Mouse (Mus musculus): ENCODE data around the gene Ctnna3.
A peak's percentile ranks its signal among the peaks of the same experiment; 100 is the strongest.
"Not testable (repeated sequence)": the region's sequence is repeated elsewhere in the genome, so short reads cannot be mapped to it uniquely, and the experiment has no call there.

The Ctnna3 gene

GRCm38 (mm10) chr10:64489471-64489870 is 1059.6 kb downstream of the Ctnna3 start:
- peak; percentile 47 for DNase-seq (ENCODE audit: low read depth, low spot score)

- DNase-seq (ENCODE audit: low read depth, low spot score) = peak; percentile 44
Measured at GRCm38 (mm10) chr10:64543647-64544046, 1113.7 kb downstream of the Ctnna3 start.

- DNase-seq (ENCODE audit: low read depth, low spot score) = no peak
Measured at GRCm38 (mm10) chr10:64544389-64544788, 1114.5 kb downstream of the Ctnna3 start.

GRCm38 (mm10) chr10:64571311-64571710 is 1141.4 kb downstream of the Ctnna3 start:
- no peak for DNase-seq (ENCODE audit: low read depth, low spot score)

- peak; percentile 87 for DNase-seq (ENCODE audit: low read depth, low spot score)
Measured at GRCm38 (mm10) chr10:64588116-64588515, 1158.2 kb downstream of the Ctnna3 start.

GRCm38 (mm10) chr10:64636760-64637159 is 1206.9 kb downstream of the Ctnna3 start:
- DNase-seq (ENCODE audit: low read depth, low spot score) = no peak

GRCm38 (mm10) chr10:64639061-64639460 is 1209.2 kb downstream of the Ctnna3 start:
- no peak for DNase-seq (ENCODE audit: low read depth, low spot score)

- DNase-seq (ENCODE audit: low read depth, low spot score) = no peak
Measured at GRCm38 (mm10) chr10:64641093-64641492, 1211.2 kb downstream of the Ctnna3 start.

- DNase-seq (ENCODE audit: low read depth, low spot score) = peak; percentile 24
Measured at GRCm38 (mm10) chr10:64641576-64641975, 1211.7 kb downstream of the Ctnna3 start.

- no peak for DNase-seq (ENCODE audit: low read depth, low spot score)
Measured at GRCm38 (mm10) chr10:64643976-64644375, 1214.1 kb downstream of the Ctnna3 start.

- no peak for DNase-seq (ENCODE audit: low read depth, low spot score)
Measured at GRCm38 (mm10) chr10:64661190-64661589, 1231.3 kb downstream of the Ctnna3 start.

GRCm38 (mm10) chr10:64671469-64671868 is 1241.6 kb downstream of the Ctnna3 start:
- DNase-seq (ENCODE audit: low read depth, low spot score) = no peak

GRCm38 (mm10) chr10:64675796-64676195 is 1245.9 kb downstream of the Ctnna3 start:
- peak; percentile 33 for DNase-seq (ENCODE audit: low read depth, low spot score)

- DNase-seq (ENCODE audit: low read depth, low spot score) = no peak
Measured at GRCm38 (mm10) chr10:64710017-64710416, 1280.1 kb downstream of the Ctnna3 start.

GRCm38 (mm10) chr10:64718036-64718435 is 1288.1 kb downstream of the Ctnna3 start:
- DNase-seq (ENCODE audit: low read depth, low spot score) = peak; percentile 49

GRCm38 (mm10) chr10:64735692-64736091 is 1305.8 kb downstream of the Ctnna3 start:
- no peak for DNase-seq (ENCODE audit: low read depth, low spot score)

- DNase-seq (ENCODE audit: low read depth, low spot score) = no peak
Measured at GRCm38 (mm10) chr10:64736616-64737015, 1306.7 kb downstream of the Ctnna3 start.

GRCm38 (mm10) chr10:64741721-64742120 is 1311.8 kb downstream of the Ctnna3 start:
- not testable (repeated sequence) for DNase-seq (ENCODE audit: low read depth, low spot score)

GRCm38 (mm10) chr10:64744099-64744498 is 1314.2 kb downstream of the Ctnna3 start:
- not testable (repeated sequence) for DNase-seq (ENCODE audit: low read depth, low spot score)

- DNase-seq (ENCODE audit: low read depth, low spot score) = no peak
Measured at GRCm38 (mm10) chr10:64748651-64749050, 1318.8 kb downstream of the Ctnna3 start.

- DNase-seq (ENCODE audit: low read depth, low spot score) = peak; percentile 82
Measured at GRCm38 (mm10) chr10:64750791-64751190, 1320.9 kb downstream of the Ctnna3 start.

GRCm38 (mm10) chr10:64836315-64836714 is 1406.4 kb downstream of the Ctnna3 start:
- DNase-seq (ENCODE audit: low read depth, low spot score) = peak; percentile 16

GRCm38 (mm10) chr10:64861439-64861838 is 1431.5 kb downstream of the Ctnna3 start:
- peak; percentile 37 for DNase-seq (ENCODE audit: low read depth, low spot score)

- no peak for DNase-seq (ENCODE audit: low read depth, low spot score)
Measured at GRCm38 (mm10) chr10:64870888-64871287, 1441.0 kb downstream of the Ctnna3 start.

All from brain, adult 2 months (tissue).